Mouse (Mus musculus): Measurements from ENCODE around the gene Cap2. TPM values are rescaled to one million over a fixed set of nuclear protein-coding genes. Genes with fewer than 3 reads are reported as not detected.

Cap2 gene
- polyA plus RNA-seq, 1 experiment: 159 TPM

GRCm38 (mm10) chr13:46550627-46551026, 49.0 kb downstream of the Cap2 start:
- DNase-seq (ENCODE audit: extremely low spot score in 1 of 2, low spot score in 1 of 2): peak in 1 of 2 experiments; percentile 36

GRCm38 (mm10) chr13:46554736-46555135, 53.1 kb downstream of the Cap2 start:
- DNase-seq (ENCODE audit: extremely low spot score in 1 of 2, low spot score in 1 of 2): no peak

GRCm38 (mm10) chr13:46565913-46566312, 64.3 kb downstream of the Cap2 start:
- DNase-seq (ENCODE audit: extremely low spot score in 1 of 2, low spot score in 1 of 2): no peak

GRCm38 (mm10) chr13:46569469-46569868, 67.8 kb downstream of the Cap2 start:
- DNase-seq (ENCODE audit: extremely low spot score in 1 of 2, low spot score in 1 of 2): no peak

GRCm38 (mm10) chr13:46571141-46571592, 69.5 kb downstream of the Cap2 start:
- peak in 1 of 2 experiments; percentile 63 for DNase-seq (ENCODE audit: extremely low spot score in 1 of 2, low spot score in 1 of 2)

GRCm38 (mm10) chr13:46571961-46572647, 70.5 kb downstream of the Cap2 start:
- peak in 1 of 2 experiments; percentile 58 for DNase-seq (ENCODE audit: extremely low spot score in 1 of 2, low spot score in 1 of 2)

- DNase-seq (ENCODE audit: extremely low spot score in 1 of 2, low spot score in 1 of 2): no peak
Measured at GRCm38 (mm10) chr13:46572648-46573163, 71.1 kb downstream of the Cap2 start.

GRCm38 (mm10) chr13:46574201-46574600, 72.6 kb downstream of the Cap2 start:
- DNase-seq (ENCODE audit: extremely low spot score in 1 of 2, low spot score in 1 of 2): no peak

- DNase-seq (ENCODE audit: extremely low spot score in 1 of 2, low spot score in 1 of 2): no peak
Measured at GRCm38 (mm10) chr13:46574707-46575106, 73.1 kb downstream of the Cap2 start.

GRCm38 (mm10) chr13:46584860-46585259, 83.2 kb downstream of the Cap2 start:
- no peak for DNase-seq (ENCODE audit: extremely low spot score in 1 of 2, low spot score in 1 of 2)

- DNase-seq (ENCODE audit: extremely low spot score in 1 of 2, low spot score in 1 of 2): no peak
Measured at GRCm38 (mm10) chr13:46587717-46588289, 86.2 kb downstream of the Cap2 start.

GRCm38 (mm10) chr13:46588606-46589005, 87.0 kb downstream of the Cap2 start:
- no peak for DNase-seq (ENCODE audit: extremely low spot score in 1 of 2, low spot score in 1 of 2)

- no peak for DNase-seq (ENCODE audit: extremely low spot score in 1 of 2, low spot score in 1 of 2)
Measured at GRCm38 (mm10) chr13:46590885-46591284, 89.2 kb downstream of the Cap2 start.

GRCm38 (mm10) chr13:46600694-46601093, 99.0 kb downstream of the Cap2 start:
- no peak for DNase-seq (ENCODE audit: extremely low spot score in 1 of 2, low spot score in 1 of 2)

- DNase-seq (ENCODE audit: extremely low spot score in 1 of 2, low spot score in 1 of 2): no peak
Measured at GRCm38 (mm10) chr13:46601386-46601785, 99.7 kb downstream of the Cap2 start.

- DNase-seq (ENCODE audit: extremely low spot score in 1 of 2, low spot score in 1 of 2): no peak
Measured at GRCm38 (mm10) chr13:46602674-46603073, 101.0 kb downstream of the Cap2 start.

- no peak for DNase-seq (ENCODE audit: extremely low spot score in 1 of 2, low spot score in 1 of 2)
Measured at GRCm38 (mm10) chr13:46611033-46611432, 109.4 kb downstream of the Cap2 start.

GRCm38 (mm10) chr13:46613694-46614272, 112.1 kb downstream of the Cap2 start:
- DNase-seq (ENCODE audit: extremely low spot score in 1 of 2, low spot score in 1 of 2): no peak

- DNase-seq (ENCODE audit: extremely low spot score in 1 of 2, low spot score in 1 of 2): no peak
Measured at GRCm38 (mm10) chr13:46616673-46617362, 115.2 kb downstream of the Cap2 start.

GRCm38 (mm10) chr13:46619633-46620032, 118.0 kb downstream of the Cap2 start:
- no peak for DNase-seq (ENCODE audit: extremely low spot score in 1 of 2, low spot score in 1 of 2)
